Mouse (Mus musculus): ENCODE measurements around the gene Ube2z.

Ube2z gene

DNA sequence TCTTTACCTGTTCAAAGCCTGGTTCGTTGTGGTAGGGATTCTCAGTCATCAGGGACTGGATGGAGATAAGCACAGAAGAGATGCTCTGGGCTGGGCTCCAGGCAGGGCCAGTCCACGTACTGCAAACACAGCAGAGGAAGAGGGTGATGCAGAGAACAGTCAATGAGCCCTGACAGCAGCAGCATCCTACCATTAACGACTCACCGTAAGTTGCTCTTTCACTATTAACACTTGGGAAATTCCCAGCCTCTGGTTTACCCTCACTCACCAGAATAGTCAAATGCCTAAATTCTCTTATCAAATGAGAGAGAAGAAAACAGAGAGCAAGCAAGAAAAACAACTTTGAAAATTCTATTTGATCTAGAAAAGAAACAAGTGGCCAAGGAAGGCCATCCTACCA, 6.9 kb downstream of the Ube2z start:
- DNase-seq (ENCODE audit: low spot score), result no peak

DNA sequence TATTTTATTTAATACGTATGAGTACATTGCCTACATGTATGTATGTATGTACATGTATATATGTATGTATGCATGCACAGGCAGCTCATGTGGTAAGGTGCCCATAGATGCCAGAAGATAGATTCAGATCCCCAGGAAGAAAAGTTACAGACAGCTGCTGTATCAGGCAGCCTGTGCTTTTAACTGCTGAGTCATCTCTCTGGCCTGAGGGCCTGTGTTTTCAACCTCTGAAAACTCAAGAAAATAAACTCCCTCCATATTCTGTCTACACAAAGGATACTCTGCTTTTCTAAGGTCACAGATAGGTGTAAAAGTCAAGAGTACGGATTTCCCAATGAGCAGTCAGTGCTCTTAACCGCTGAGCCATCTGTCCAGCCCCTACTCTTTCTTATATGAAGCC, 14.3 kb downstream of the Ube2z start:
- DNase-seq (ENCODE audit: low spot score), result no peak

DNA sequence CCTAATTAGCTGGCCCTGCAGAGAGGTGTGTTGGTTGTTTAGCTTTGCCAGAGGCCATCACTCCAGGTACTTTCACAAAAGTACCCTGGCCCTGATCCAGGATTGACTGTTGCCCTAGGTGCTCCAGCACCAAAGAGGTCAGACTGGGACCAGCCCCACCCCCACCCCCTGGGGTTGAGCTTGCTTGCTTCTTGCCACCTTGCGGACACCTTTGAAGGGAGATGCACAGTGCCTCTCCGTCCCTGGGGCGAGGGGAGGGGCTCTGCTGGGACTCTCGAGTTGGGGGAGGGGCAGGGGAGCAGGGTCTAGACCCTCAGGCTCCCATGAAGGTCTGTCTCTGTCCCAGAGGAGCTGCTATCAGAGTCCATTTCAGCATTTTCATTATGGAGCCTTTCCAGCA, 15.2 kb downstream of the Ube2z start:
- no peak for DNase-seq (ENCODE audit: low spot score)

DNA sequence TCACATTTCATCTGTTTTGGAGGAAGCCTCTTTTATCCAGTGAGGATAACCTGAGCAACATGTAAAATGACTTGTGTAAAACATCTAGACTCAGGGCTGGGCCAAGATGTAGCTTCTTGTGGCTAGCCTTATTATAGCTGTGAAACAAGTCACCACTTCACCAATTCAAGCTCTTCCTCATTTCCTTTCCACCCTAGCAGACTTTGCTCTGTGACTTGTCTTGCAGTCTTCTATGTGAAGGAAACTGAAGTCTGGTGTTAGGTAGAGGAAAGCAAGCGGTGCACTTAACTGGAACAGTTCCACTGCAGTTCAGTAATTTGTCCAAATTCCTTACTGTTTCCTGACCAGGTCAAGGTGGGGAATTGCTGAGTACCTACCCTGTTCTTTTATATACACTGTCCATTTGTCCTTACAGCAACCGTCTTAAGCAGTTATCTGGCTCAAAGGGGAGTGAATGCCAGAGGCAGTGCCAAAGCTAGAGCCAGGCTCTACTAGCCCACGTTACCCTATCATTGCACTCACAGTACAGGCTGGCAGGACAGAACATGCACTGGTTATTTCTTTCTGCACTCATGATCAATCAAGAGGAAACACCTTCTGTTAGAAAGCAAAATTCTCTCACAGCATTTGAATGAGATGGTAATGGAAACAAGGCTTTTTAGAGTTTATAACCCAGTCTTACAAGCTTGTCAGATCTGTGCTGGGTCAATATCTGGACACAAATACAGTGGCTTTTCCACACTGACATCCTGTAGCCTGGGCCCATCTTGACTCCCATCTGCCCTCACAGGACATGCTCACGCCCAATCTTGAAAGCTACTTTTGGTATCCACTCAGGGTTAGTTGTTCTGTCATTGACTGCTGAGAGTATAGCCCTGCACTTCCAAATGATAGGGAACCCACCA, 17.5 kb downstream of the Ube2z start:
- no peak for DNase-seq (ENCODE audit: low spot score)

DNA sequence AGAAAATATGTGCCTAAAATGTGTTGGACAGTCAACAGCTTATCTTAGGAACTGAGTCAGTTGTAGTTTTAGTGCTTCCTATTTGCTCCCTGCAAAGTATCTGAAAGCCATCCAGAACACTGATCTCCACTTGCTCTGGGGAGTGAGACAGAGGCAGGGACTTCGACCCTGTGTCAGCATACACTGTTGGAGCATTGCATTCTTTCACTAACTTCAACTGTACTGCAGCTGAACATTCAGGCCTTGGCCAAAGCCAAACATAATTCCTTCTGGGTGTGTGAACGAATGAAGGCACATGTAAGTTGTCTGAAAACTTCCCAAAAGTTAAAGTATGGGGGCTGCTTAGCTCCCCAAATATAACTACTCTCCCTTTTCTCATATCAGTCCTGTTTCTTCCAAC, 18.4 kb downstream of the Ube2z start:
- no peak for DNase-seq (ENCODE audit: low spot score)

DNA sequence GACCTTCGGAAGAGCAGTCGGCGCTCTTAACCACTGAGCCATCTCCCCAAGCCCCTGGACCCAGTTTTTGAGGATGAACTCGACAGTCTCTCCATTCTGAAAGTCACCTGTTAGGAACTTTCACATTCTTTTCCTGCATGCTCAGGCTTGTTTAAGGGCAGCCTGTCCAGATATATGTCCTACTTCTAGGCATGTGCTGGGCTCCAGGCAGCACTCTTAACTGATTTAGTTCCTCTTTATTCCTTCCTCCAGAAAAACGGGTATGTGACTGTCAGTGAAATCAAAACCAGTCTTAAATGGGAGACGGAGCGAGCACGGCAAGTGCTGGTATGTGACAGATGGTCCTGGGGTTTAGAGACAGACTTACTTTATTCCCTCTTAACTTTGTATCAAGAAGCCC, 19.2 kb downstream of the Ube2z start:
- no peak for DNase-seq (ENCODE audit: low spot score)

DNA sequence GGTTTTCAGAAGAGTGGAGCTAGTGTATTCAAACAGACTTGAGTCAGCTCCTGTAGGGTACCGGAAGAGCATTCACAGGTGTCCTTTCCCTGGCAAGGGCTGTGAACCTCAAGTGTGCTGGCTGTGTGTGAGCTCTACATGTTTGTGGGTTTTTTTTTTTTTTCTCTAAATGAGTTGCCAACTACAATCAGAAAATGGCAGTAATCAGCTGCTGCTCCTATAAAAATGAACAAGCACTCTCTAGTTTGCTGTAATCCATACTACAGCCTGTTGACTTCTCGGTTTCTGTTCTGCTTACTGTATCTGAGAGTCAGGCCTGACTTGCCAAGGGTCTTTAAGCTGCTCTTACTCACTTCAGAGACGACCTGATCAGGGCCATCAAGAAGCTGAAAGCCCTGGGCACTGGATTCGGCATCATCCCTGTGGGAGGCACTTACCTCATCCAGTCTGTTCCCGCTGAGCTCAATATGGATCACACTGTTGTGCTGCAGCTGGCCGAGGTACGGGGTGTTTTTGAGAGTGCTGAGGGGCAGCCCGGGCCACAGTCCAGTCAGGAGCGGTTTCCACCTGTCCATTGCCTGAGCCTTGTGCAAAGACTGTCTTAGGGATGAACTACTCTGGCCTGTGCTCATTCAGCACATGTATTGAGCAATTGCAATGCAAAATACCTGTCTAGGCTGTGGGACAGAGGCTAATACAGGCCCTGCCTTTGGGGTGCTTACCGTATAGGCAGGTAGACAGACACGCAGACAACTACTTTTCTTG, 20.2 kb downstream of the Ube2z start:
- no peak for DNase-seq (ENCODE audit: low spot score)

DNA sequence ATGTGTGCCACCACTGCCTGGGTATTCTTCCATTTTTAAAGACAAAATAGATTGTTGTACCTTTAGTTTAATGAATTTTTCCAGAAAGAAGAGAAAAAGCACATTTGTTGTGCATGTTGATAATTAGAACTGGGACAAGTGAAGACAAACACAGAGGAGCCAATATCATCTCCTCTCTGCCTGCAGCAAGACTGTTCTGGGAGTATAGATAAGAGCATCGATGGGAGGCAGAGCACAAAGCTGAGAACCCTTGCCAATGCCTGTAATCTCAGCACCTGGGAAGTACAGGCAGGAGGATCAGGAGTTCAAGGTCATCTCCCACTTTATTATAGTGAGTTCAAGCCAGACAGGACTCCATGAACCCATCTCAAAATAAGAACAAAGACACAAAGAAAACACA, 26.6 kb downstream of the Ube2z start:
- no peak for DNase-seq (ENCODE audit: low spot score)

DNA sequence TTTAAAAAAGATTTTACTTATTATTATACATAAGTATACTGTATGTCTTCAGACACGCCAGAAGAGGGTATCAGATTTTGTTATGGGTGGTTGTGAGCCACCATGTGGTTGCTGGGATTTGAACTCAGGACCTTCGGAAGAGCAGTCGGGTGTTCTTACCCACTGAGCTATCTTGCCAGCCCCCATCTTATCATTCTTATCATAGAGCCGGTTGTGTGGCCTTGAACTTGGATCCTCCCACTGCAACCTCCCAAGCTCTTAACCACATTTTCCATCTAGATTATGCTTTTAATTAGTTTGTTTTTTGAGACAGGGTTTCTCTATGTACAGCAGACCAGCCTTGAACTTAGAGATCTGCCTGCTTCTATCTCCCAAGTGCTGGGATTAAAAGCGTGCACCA, 27.7 kb downstream of the Ube2z start:
- DNase-seq (ENCODE audit: low spot score), result no peak

DNA sequence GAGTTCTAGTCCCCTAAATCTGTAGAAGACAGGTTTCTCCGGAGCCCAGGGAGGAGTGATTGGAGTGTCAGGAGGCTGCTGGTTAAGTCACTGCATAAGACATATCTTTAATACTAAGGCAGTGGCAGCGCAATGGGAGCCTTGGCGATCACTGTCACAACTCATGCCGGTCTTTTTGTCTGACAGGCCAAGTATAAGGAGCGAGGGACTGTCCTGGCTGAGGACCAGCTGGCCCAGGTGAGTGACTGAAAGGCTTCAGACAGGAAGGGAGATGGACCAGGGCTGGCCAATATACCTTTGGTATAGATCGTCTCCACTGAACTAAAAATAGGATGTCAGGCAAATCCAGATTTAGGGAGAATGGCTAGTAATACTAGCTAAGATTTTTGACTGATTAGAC, 30.1 kb downstream of the Ube2z start:
- DNase-seq (ENCODE audit: low spot score), result no peak

DNA sequence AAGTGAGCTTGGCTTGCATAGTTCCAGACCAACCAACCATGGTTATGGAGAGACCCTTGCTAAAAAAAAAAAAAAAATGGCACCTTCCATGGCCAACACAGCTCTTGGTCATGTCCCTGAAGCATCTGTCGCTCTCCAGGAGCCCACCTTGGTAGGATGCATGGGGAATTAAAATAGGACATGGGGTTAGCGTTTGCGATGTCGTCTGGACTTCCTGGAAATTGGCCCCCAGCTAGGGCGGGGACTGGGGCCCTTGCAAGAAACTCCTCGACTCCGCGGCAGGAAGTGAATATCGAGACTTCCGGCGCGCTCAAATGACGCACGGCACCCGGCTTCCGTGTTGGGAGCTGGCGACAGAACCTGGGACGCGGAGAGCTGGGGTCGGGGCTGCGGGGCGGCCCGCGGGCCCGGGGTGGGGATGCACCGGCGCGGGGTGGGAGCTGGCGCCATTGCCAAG, 30.6 kb downstream of the Ube2z start, which contains the start of gene Snf8:
Snf8 (plus strand) TSS at position 290 of the 457 bp plus-strand sequence.
- peak; percentile 96 for DNase-seq (ENCODE audit: low spot score)

DNA sequence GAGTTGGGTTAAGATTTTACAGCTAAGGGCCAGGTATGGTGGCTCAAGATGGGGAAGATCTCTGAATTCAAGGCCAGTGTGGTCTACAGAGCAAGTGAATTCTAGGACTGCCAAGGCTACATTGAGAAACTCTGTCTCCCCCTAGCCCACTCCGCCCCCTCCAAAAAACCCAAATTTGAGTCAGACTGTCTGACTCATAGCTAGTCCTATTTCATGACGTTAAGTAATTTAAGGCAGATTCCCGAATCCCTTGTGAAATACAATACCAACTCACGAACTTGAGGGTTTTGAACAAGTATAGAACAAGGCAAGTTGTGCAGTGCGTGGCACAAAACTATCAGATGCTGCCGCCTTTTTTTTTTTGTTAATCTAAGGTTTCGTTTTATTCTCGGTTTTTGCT, 31.1 kb downstream of the Ube2z start:
- no peak for DNase-seq (ENCODE audit: low spot score)

DNA sequence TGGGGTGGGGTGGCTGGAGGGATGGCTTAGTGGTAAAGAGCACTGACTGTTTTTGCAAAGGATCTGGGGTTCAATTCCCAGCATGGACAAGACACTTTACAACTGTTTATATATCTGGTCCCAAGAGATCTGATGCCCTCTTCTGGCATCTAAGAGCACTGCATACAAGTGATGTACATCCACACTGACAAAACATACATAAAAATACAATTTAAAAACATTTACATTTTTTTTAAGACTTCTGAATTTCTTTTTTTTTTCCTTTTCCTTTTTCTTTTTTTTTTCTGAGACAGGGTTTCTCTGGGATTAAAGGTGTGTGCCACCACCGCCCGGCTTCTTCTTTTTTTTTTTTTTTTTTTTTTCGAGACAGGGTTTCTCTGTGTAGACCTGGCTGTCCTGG, 31.9 kb downstream of the Ube2z start:
- DNase-seq (ENCODE audit: low spot score), result no peak

DNA sequence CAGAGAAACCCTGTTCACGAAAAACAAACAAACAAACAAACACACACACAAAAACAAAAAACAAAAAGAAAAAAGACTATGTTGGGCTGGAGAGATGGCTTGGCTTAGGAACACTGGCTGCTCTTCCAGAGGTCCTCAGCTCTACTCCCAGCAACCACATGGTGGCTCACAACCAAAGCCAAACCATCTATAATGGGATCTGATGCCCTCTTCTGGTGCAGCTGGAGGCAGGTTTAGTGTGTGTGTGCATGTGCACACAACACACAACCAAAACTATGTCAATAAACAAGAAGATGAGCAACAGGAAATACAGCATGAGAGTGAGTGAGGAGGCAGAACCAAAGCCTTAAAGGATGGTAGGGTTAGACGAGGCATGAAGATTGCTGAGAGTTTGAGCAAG, 33.5 kb downstream of the Ube2z start:
- no peak for DNase-seq (ENCODE audit: low spot score)

DNA sequence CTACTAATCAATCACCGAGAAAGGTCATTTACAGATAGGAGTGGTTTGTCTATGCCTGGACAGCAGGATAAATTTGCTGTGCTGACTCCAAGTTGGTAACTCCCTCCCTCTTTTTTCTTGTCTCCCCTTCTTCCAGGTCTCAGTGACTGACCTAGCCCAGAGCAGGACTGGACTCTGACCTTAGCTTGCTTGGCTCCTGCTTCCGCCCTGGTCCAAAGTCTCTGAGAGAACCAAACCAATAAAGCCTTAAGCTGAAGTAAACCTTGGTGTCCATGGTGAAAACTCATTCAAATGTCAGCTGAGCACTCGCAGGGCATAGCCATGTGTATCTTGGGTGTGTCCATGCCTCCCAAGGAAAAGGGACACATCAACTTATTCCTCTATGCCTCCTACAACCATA, 34.6 kb downstream of the Ube2z start:
- DNase-seq (ENCODE audit: low spot score), result no peak

DNA sequence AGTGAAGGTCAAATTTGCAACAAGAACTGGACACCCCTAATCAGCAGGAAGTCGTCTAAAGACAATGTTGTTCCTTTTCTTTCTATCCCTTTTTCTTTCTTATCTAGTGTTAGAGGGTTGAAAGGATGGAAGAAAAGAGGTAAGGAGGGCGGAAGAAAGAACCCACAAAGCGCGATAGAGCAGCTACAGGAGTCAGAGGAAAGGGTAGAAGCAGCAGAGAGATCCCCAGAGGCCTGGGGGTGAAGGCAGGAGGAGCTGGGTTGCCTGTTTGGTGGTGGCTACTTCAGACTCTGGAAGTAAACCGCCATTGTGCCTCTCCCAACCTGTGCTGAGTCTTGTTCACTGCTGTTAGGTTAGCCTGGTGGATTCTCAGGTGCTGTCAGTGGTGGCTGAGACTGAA, 37.1 kb downstream of the Ube2z start:
- DNase-seq (ENCODE audit: low spot score), result no peak

DNA sequence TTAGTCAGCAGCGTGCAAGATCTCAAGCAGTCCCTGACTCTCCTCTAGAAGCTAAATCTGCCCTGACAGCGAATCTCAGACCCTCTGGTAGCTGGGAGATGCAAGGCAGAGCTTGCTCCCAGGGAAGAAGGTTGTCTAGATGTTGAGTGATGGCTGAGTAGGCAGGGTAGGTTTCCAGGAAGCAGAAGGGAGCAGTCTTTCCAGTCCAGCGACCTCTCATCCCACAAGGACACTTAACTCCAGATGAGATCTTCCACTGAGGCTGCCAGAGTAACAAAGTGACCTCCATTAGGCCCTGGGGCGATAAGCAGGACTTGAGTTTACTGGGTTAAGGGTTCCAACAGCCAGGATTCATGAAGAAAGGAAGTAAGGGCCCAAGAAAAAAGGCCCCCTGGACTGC, 44.6 kb downstream of the Ube2z start:
- no peak for DNase-seq (ENCODE audit: low spot score)

DNA sequence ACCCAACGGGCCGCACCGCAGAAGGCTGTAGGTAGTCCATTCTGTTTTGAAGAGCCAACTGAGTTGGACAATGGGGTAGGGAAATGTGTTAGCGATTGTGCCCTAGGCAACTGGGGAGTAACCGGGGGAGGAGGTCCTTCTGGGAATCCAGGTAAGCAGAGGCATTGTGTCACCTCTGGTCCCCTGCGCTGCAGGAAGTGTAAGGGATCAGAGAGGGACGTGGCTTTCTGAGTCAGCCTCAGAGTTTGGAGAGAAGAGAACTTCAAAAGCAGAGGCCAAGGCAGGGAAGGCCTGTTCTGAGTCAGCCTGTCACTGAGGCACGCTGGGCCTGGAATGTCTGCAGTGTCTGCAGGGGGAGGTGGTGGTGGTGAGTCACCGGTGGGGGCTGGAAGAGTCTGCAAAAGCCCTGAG, 47.2 kb downstream of the Ube2z start:
- no peak for DNase-seq (ENCODE audit: low spot score)

DNA sequence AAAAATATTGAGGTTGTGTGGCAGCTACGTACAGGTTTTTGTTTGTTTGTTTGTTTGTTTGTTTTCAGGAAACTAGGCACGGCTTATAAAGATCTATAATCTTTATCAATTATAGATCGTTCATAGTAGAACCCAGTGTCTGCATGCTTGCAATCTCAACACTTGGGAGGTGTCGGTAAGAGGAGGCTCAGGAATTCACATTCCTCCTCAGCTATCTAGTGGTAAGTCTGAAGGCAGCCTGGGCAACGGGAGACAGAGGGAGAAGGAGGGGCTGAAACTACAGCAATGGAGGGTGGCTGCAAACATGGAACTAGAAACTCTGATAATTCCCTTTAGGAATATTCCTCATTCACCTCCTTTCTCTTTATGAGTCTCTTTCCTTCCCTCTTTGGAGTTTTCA, 49.8 kb downstream of the Ube2z start:
- no peak for DNase-seq (ENCODE audit: low spot score)

DNA sequence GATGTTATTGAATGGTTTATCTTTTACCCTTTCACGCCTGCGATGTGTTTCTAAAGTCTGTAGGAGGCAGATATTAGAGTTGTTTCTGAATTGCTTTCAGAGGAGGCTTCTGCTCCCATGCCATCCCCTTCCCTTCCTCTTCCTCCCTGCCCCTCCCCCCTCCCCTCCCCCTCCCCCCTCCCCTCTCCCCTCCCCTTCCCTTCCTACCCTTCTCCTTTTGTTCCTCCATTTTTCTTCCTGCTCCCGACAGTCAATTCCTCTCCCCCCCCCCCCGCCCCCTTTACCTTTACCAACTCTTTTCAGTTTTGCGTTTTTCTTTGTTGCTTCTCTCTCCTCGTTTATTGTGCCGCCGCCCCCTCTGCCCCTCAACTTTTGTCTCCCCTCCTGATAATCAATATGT, 53.2 kb downstream of the Ube2z start:
- DNase-seq (ENCODE audit: low spot score), result no peak

DNA sequence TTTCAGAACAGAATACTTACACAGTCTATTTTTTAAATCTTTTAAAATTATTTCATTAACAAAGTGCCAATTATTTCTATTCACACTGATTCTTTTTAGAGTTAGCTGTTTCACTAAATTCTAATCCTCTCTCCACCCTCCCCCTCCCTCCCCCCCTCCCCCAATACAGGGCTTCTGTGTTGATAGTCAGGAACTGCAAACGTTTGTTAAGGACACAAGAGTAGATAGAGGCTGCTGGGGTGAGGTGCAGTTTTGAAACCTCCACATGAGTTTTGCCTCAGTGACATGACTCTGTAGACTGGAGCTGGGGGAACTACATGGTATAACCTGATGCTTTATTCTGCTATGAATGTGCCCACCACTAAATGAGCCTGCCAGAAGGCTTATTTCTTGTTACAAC, 56.4 kb downstream of the Ube2z start:
- DNase-seq (ENCODE audit: low spot score), result no peak

DNA sequence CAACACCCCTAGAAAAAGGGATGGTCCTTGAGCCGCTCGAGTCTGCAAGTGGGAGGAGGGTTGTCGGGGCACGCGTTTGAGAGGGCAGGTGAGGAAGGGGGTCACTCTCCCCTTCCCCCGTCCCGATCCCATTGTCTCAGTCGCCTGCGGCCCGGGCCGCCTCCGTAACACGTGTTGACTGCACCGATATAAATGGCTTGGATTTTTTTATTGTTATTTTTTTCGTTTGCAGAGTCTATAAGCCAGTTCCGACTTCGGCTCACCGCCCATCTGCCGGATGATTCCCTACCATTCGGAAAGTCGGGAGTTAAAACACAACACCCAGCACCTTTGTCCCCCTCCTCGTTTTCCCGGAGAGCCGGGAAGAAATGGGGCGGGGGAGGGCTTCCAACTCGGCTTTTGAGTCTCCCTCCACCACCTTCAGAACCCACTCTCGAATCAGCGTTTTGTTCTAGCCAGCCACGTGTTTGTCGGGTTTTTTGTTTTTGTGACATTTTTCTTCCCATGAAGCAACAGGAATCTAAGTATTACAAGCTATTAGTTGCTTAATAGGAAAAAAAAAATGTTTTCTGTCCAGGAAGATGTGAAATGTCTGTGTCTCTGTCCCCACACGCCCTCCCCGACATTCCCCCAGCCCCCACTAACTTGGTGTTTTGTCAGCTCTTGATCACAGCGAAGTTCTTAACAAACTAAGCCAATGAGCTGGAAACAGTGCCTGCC, 57.5 kb downstream of the Ube2z start:
- DNase-seq (ENCODE audit: low spot score), result no peak

Data from layer of hippocampus, adult 11-12 months (tissue).